Mouse (Mus musculus): Measurements from ENCODE around the gene Gm49398. TPM values are rescaled to one million over a fixed set of nuclear protein-coding genes. Genes with fewer than 3 reads are reported as not detected.

Gm49398 gene
- not detected in 2 replicates for polyA plus RNA-seq (2015; fragmentation: Nextera tagmentation; extraction: Ambion mirVana)

DNA sequence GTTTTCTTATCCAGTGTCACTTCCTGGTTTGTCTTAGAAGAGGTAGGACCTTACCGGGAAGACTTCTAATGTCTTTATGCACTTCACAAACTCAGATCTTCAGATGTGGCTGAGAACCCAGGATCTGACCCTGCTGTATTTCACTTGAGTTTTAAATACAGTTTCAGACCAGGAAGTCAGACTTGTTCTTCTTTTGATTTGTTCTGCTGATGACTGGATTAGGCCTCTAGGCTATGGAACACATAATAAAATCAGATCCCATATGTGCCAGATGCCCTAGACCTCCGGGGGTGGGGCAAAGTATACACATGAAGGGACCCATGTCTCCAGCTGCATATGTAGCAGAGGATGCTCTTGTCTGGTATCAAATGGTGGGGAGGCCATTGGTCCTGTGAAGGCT, at the start of gene Gm49398:
Gm49398 (minus strand) TSS at position 101 of the 400 bp plus-strand sequence.
- Histone ChIP-seq H3K36me3 (ENCODE audit: insufficient read depth, low read length) (no peaks in the 10 kb centered on the region), H3K9me3 (replicated peaks; ENCODE audit: low read length) (no peaks in the 10 kb centered on the region), H3K27ac (no peak within 1 kb of the TSS), H3K9ac (ENCODE audit: low read depth, low read length) (no peak within 1 kb of the TSS), H3K27me3 (ENCODE audit: insufficient read depth, low read length) (no peaks in the 10 kb centered on the region), H3K4me3 (replicated peaks; ENCODE audit: low read depth, low read length) (no peak within 1 kb of the TSS), H3K4me2 (ENCODE audit: low read length) (no peak within 1 kb of the TSS), H3K4me1 (replicated peaks; ENCODE audit: insufficient read depth, low read length) (no peaks in the 10 kb centered on the region)
- no peak for TF ChIP-seq CTCF (IDR thresholded peaks at IDR 0.05; ENCODE audit: low read depth)
- DNase-seq (ENCODE audit: low spot score) (no peak), ATAC-seq (replicated peaks; ENCODE audit: low FRiP score, low read depth) (no peak)
- WGBS = 86% methylated on average over 2 of the region's 2 CpGs

DNA sequence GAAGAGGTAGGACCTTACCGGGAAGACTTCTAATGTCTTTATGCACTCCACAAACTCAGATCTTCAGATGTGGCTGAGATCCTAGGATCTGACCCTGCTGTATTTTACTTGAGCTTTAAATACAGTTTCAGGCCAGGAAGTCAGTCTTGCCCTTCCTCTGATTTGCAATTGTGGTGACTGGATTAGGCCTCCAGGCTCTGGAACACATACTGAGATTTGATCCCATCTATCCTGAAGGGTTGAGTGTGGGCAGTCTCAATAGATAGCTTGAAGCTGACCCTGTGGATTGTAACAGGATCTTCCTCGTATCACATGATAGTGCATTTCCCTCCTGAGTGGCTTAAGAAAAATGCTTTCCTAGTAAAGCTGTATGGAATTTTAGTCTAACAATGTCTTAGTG, 33.4 kb downstream of the Gm49398 start, which contains the start of gene Cts8:
Cts8 (minus strand) TSS at position 101 of the 400 bp plus-strand sequence.
- no peak within 1 kb of the TSS for H3K27ac ChIP-seq
- H3K27me3 ChIP-seq (ENCODE audit: insufficient read depth, low read length) = no peaks in the 10 kb centered on the region
- no peak within 1 kb of the TSS for H3K4me2 ChIP-seq (ENCODE audit: low read length)
- H3K9ac ChIP-seq (ENCODE audit: low read depth, low read length) = no peak within 1 kb of the TSS
- no peaks in the 10 kb centered on the region for H3K9me3 ChIP-seq (replicated peaks; ENCODE audit: low read length)
- DNase-seq (ENCODE audit: low spot score) (no peak), ATAC-seq (replicated peaks; ENCODE audit: low FRiP score, low read depth) (no peak)
- H3K4me3 ChIP-seq (replicated peaks; ENCODE audit: low read depth, low read length) = no peak within 1 kb of the TSS
- 86% methylated on average over 2 of the region's 2 CpGs for WGBS
- no peaks in the 10 kb centered on the region for H3K4me1 ChIP-seq (replicated peaks; ENCODE audit: insufficient read depth, low read length)
- H3K36me3 ChIP-seq (ENCODE audit: insufficient read depth, low read length) = no peaks in the 10 kb centered on the region
- TF ChIP-seq CTCF (IDR thresholded peaks at IDR 0.05; ENCODE audit: low read depth) = no peak

DNA sequence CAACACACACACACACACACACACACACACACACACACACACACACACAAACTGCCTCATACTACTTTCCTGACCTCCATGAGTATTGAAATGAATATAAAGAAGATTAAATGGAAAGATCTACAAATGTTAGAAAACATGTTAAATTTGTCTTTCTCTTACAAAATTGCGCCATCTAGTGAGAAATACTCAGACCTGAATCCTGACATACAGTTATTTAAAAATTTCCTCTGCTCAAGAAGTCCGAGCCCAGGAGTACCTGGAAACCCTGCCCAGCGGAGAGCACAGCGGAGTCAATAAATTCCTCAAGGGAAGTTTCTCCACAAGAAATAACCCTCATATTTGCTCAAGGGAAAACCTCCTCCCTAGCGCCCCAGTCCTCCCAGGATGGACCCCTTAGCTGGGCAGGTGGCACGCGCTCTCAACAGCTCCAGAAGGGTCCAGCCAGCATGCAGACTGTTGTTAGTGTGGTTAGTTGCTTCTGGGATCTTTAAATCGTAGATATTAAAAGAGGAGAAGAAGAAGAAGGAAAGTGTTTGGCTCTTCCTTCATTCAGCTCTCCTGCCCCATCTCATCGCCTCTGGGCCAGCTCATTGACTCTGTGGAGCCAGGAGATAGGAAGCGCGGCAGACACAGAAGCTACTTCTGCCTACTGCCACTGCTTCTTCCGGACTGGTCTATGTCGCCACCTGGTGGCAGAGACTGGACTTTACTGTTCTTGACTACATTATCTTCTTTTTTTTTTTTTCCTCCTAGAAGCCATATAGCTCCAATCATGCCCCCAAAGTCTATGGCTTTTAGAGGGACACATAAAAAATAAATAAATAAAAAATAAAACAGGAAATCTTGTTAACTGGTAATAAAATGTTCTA, 47.3 kb downstream of the Gm49398 start:
- TF ChIP-seq CTCF (IDR thresholded peaks at IDR 0.05; ENCODE audit: low read depth) = peak; percentile 69
- ATAC-seq (replicated peaks; ENCODE audit: low FRiP score, low read depth) (no peak), DNase-seq (ENCODE audit: low spot score) (peak; percentile 64)
- H3K27me3 ChIP-seq (ENCODE audit: insufficient read depth, low read length) = no peaks in the 10 kb centered on the region
- H3K27ac ChIP-seq = no peak overlapping the region
- no peak overlapping the region for H3K4me2 ChIP-seq (ENCODE audit: low read length)
- no peak overlapping the region for H3K9ac ChIP-seq (ENCODE audit: low read depth, low read length)
- no peaks in the 10 kb centered on the region for H3K9me3 ChIP-seq (replicated peaks; ENCODE audit: low read length)
- H3K4me3 ChIP-seq (replicated peaks; ENCODE audit: low read depth, low read length) = no peak overlapping the region
- no peaks in the 10 kb centered on the region for H3K4me1 ChIP-seq (replicated peaks; ENCODE audit: insufficient read depth, low read length)
- 54% methylated on average over 13 of the region's 13 CpGs for WGBS
- H3K36me3 ChIP-seq (ENCODE audit: insufficient read depth, low read length) = no peaks in the 10 kb centered on the region

- Histone ChIP-seq H3K27ac (no peak within 1 kb of the TSS), H3K9ac (ENCODE audit: low read depth, low read length) (no peak within 1 kb of the TSS), H3K4me3 (replicated peaks; ENCODE audit: low read depth, low read length) (no peak within 1 kb of the TSS), H3K27me3 (ENCODE audit: insufficient read depth, low read length) (no peaks in the 10 kb centered on the region), H3K4me2 (ENCODE audit: low read length) (no peak within 1 kb of the TSS), H3K4me1 (replicated peaks; ENCODE audit: insufficient read depth, low read length) (no peaks in the 10 kb centered on the region), H3K36me3 (ENCODE audit: insufficient read depth, low read length) (no peaks in the 10 kb centered on the region), H3K9me3 (replicated peaks; ENCODE audit: low read length) (no peaks in the 10 kb centered on the region)
- DNase-seq (ENCODE audit: low spot score) (no peak), ATAC-seq (replicated peaks; ENCODE audit: low FRiP score, low read depth) (no peak)
- WGBS = 81% methylated on average over 3 of the region's 3 CpGs
- no peak for TF ChIP-seq CTCF (IDR thresholded peaks at IDR 0.05; ENCODE audit: low read depth)
Measured at GRCm38 (mm10) chr13:61203310-61203709, 85.3 kb downstream of the Gm49398 start, which contains the start of gene Cts6. Gene Cts6 (minus strand): TSS chr13:61203410.

Small RNA genes within 50 kb of the gene (microRNA-seq; reads per million reads assigned to microRNA genes)
- not detected for gene Gm27704

Other genes starting within 250 kb of the Gm49398 start
- not detected in 2 replicates for gene Ctsq, start 248.2 kb downstream of the Gm49398 start, polyA plus RNA-seq (2015; fragmentation: Nextera tagmentation; extraction: Ambion mirVana)
- not detected in 2 replicates for gene Ctsr, start 124.6 kb downstream of the Gm49398 start, polyA plus RNA-seq (2015; fragmentation: Nextera tagmentation; extraction: Ambion mirVana)
- gene Cts6, start 85.4 kb downstream of the Gm49398 start, polyA plus RNA-seq (2015; fragmentation: Nextera tagmentation; extraction: Ambion mirVana) = not detected in 2 replicates
- not detected in 2 replicates for gene Cts8, start 33.5 kb downstream of the Gm49398 start, polyA plus RNA-seq (2015; fragmentation: Nextera tagmentation; extraction: Ambion mirVana)
- not detected in 2 replicates for gene Cts7, start 69.4 kb upstream of the Gm49398 start, polyA plus RNA-seq (2015; fragmentation: Nextera tagmentation; extraction: Ambion mirVana)

Measured in kidney, postnatal 0 days (tissue).